Mouse (Mus musculus) spleen, adult 18-20 months (tissue): ENCODE data around the gene Ccdc33.

Source experiments
- DNase-seq, 2 experiments: peaks; one replicate each; pipeline ENCODE4 v3.0.0; 2022; ENCODE audit warnings: mixed read lengths in 2 of 2

Gene Ccdc33

GRCm38 (mm10) chr9:58008336-58009014, 110.1 kb downstream of the Ccdc33 start:
- no peak for DNase-seq

GRCm38 (mm10) chr9:58005753-58006461, 112.7 kb downstream of the Ccdc33 start, which contains the start of gene Cyp11a1:
TSS of gene Cyp11a1 (plus strand) at chr9:58006411.
- DNase-seq: no peak

- DNase-seq: no peak
Measured at GRCm38 (mm10) chr9:58003272-58003671, 115.4 kb downstream of the Ccdc33 start.

GRCm38 (mm10) chr9:57999676-58000075, 118.9 kb downstream of the Ccdc33 start:
- DNase-seq: no peak

GRCm38 (mm10) chr9:57998685-57999084, 119.9 kb downstream of the Ccdc33 start:
- DNase-seq: no peak

GRCm38 (mm10) chr9:57998032-57998659, 120.5 kb downstream of the Ccdc33 start:
- DNase-seq: no peak

- no peak for DNase-seq
Measured at GRCm38 (mm10) chr9:57997511-57998031, 121.1 kb downstream of the Ccdc33 start.

- DNase-seq: no peak
Measured at GRCm38 (mm10) chr9:57995282-57995681, 123.3 kb downstream of the Ccdc33 start.

- no peak for DNase-seq
Measured at GRCm38 (mm10) chr9:57992781-57993591, 125.6 kb downstream of the Ccdc33 start.

GRCm38 (mm10) chr9:57992060-57992459, 126.6 kb downstream of the Ccdc33 start:
- no peak for DNase-seq

GRCm38 (mm10) chr9:57990438-57991110, 128.0 kb downstream of the Ccdc33 start:
- peak in 1 of 2 experiments; percentile 60 for DNase-seq

- DNase-seq: no peak
Measured at GRCm38 (mm10) chr9:57989309-57989708, 129.3 kb downstream of the Ccdc33 start.

GRCm38 (mm10) chr9:57988098-57988497, 130.5 kb downstream of the Ccdc33 start:
- DNase-seq: peak; percentile 50 to 56

- no peak for DNase-seq
Measured at GRCm38 (mm10) chr9:57986293-57986692, 132.3 kb downstream of the Ccdc33 start.

- no peak for DNase-seq
Measured at GRCm38 (mm10) chr9:57985304-57985703, 133.3 kb downstream of the Ccdc33 start.

GRCm38 (mm10) chr9:57980570-57980969, 138.1 kb downstream of the Ccdc33 start:
- no peak for DNase-seq

- DNase-seq: no peak
Measured at GRCm38 (mm10) chr9:57978858-57979257, 139.8 kb downstream of the Ccdc33 start.
